Mouse (Mus musculus): Measurements from ENCODE around the gene Uhrf1bp1l. TPM values are rescaled to one million over a fixed set of nuclear protein-coding genes. Genes with fewer than 3 reads are reported as not detected.

Gene Uhrf1bp1l
- polyA plus RNA-seq, 1 experiment from 2014 or later, result 33.5 TPM

DNA sequence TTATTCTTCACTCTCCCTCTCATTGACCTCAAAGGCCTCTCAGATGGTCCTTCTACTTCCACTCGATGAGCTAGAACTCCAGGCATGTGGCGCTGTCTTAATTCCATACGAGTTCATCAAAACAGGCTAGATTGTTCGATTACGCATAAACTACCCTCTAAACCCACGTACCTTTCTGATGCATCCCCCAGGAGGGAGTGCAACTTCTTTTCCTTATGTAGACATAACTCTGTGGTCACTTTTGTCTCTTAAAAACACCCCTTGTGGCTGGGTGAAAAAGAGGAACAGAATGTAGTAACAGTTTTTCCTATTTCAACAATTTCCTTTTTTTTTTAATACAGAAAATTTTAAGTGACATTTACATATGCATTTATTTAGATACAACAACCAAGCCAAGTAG, 3.8 kb upstream of the Uhrf1bp1l start:
- no peak overlapping the region for H3K4me2 ChIP-seq (ENCODE audit: low read depth, low read length)
- no peak for ATAC-seq (ENCODE audit: low read depth)
- 75% methylated on average over 6 of the region's 6 CpGs for WGBS

DNA sequence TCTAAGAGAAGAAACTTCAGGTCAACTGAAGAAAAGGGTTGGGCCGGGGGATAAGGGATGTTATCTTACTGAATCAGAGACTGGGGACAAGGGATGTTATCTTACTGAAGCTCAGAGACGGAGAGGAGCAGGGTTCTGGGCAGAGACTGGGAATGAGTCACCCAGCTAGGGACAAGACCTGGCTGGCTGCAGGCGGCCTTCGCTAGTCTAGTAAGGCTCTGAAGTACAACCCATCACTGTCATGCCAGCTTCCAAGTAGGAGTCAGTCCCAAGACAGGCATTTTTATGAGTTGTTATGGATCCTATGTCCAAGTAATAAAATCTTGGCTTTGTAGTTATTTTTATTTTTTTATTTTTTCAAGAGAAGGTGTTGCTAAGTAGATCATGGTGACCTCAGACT, 1.5 kb upstream of the Uhrf1bp1l start:
- Histone ChIP-seq H3K36me3 (ENCODE audit: control insufficient read depth, insufficient read depth, low read length) (no peaks in the 10 kb centered on the region), H3K27me3 (ENCODE audit: control insufficient read depth, insufficient read depth, low read depth, low read length) (no peaks in the 10 kb centered on the region), H3K9ac (ENCODE audit: low read length) (no peak overlapping the region), H3K4me2 (ENCODE audit: low read depth, low read length) (no peak overlapping the region), H3K4me1 (replicated peaks; ENCODE audit: control insufficient read depth, insufficient read depth, low read length) (peaks cover 4% of the 10 kb centered on the region), H3K27ac (ENCODE audit: low read length) (no peak overlapping the region), H3K9me3 (ENCODE audit: control insufficient read depth, low read length) (no peaks in the 10 kb centered on the region), H3K4me3 (ENCODE audit: low read length) (no peak overlapping the region)
- WGBS, result 84% methylated on average over 4 of the region's 4 CpGs
- ATAC-seq (ENCODE audit: low read depth), result no peak

More for the DNA sequence above, 3.8 kb upstream of the Uhrf1bp1l start:
- Histone ChIP-seq H3K4me3 (ENCODE audit: low read length) (no peak overlapping the region), H3K27ac (ENCODE audit: low read length) (no peak overlapping the region), H3K36me3 (ENCODE audit: control insufficient read depth, insufficient read depth, low read length) (no peaks in the 10 kb centered on the region), H3K27me3 (ENCODE audit: control insufficient read depth, insufficient read depth, low read depth, low read length) (no peaks in the 10 kb centered on the region), H3K4me1 (replicated peaks; ENCODE audit: control insufficient read depth, insufficient read depth, low read length) (no peaks in the 10 kb centered on the region; the same call in 1 of the 2 replicates), H3K9ac (ENCODE audit: low read length) (no peak overlapping the region), H3K9me3 (ENCODE audit: control insufficient read depth, low read length) (no peaks in the 10 kb centered on the region)

DNA sequence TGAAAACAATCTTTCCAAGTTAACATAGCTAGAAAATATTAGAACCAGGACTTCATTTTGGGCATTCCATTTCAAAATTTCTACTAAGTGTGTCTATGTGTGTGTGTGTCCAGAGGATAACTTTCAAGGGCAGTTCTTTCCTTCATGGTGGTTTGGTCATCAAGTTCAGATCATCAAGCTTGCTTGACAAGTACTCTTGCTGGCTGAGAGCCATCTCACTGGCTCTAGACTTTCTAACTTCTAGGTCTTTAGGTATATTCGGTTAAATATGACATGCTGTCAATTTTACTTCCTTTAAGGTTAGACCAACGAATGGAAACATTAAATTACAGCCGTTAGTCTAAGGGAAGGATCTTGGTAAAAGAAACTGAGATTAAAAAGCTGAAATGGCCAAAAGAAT, 450 bp upstream of the Uhrf1bp1l start:
- 16% methylated on average over 3 of the region's 3 CpGs for WGBS
- Histone ChIP-seq H3K4me1 (replicated peaks; ENCODE audit: control insufficient read depth, insufficient read depth, low read length) (peaks cover 4% of the 10 kb centered on the region), H3K27me3 (ENCODE audit: control insufficient read depth, insufficient read depth, low read depth, low read length) (no peaks in the 10 kb centered on the region), H3K9me3 (ENCODE audit: control insufficient read depth, low read length) (no peaks in the 10 kb centered on the region), H3K4me2 (ENCODE audit: low read depth, low read length) (peak overlapping the region; percentile 63), H3K4me3 (ENCODE audit: low read length) (peak overlapping the region; percentile 94), H3K36me3 (ENCODE audit: control insufficient read depth, insufficient read depth, low read length) (no peaks in the 10 kb centered on the region), H3K27ac (ENCODE audit: low read length) (no peak overlapping the region), H3K9ac (ENCODE audit: low read length) (peak overlapping the region; percentile 94)
- no peak for ATAC-seq (ENCODE audit: low read depth)

DNA sequence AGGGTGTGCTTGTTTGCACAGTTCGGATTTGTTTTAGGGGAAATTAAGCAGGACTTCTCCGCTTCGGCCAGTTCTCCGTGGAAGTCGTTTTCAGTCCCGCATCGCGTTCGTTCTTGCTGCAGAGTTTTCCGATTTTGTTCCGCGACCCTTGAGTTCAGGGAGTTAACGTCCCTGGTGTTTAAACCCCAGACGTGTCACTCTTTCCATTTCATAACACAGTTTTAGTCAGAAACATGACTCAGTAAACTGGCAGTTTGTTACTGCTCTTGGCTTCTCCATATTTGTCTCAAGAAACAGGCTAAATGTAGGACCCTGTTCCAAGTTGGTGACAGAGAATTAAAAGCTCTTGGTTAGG, 852 bp downstream of the Uhrf1bp1l start:
- Histone ChIP-seq H3K27me3 (ENCODE audit: control insufficient read depth, insufficient read depth, low read depth, low read length) (no peaks in the 10 kb centered on the region), H3K9ac (ENCODE audit: low read length) (peak overlapping the region; percentile 94), H3K36me3 (ENCODE audit: control insufficient read depth, insufficient read depth, low read length) (no peaks in the 10 kb centered on the region), H3K4me2 (ENCODE audit: low read depth, low read length) (peak overlapping the region; percentile 72), H3K9me3 (ENCODE audit: control insufficient read depth, low read length) (no peaks in the 10 kb centered on the region), H3K4me3 (ENCODE audit: low read length) (peak overlapping the region; percentile 94), H3K4me1 (replicated peaks; ENCODE audit: control insufficient read depth, insufficient read depth, low read length) (peaks cover 4% of the 10 kb centered on the region), H3K27ac (ENCODE audit: low read length) (peak overlapping the region; percentile 85)
- ATAC-seq (ENCODE audit: low read depth), result no peak
- WGBS, result 1% methylated on average over 14 of the region's 14 CpGs

DNA sequence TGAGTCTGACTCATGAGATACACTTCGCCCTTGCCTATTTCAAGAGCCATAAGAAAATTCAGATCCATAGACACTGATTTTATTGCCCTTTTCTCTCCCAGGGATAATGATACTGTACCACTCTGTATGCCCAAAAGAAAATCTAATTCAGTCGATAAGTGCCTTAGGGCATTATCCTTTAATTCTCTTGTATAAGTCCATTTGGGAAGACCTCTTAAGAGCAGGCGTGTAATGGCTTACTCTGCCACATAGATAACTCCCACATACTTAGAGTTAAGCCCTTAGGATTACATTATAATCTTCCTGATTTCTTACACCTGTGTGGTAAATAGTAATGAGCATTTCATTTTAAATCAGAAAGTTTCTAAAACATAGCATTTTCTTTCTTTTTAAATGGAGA, 1.8 kb downstream of the Uhrf1bp1l start:
- Histone ChIP-seq H3K9ac (ENCODE audit: low read length) (no peak overlapping the region), H3K9me3 (ENCODE audit: control insufficient read depth, low read length) (no peaks in the 10 kb centered on the region), H3K4me1 (replicated peaks; ENCODE audit: control insufficient read depth, insufficient read depth, low read length) (peaks cover 4% of the 10 kb centered on the region), H3K4me3 (ENCODE audit: low read length) (no peak overlapping the region), H3K36me3 (ENCODE audit: control insufficient read depth, insufficient read depth, low read length) (no peaks in the 10 kb centered on the region), H3K27me3 (ENCODE audit: control insufficient read depth, insufficient read depth, low read depth, low read length) (no peaks in the 10 kb centered on the region), H3K27ac (ENCODE audit: low read length) (no peak overlapping the region), H3K4me2 (ENCODE audit: low read depth, low read length) (no peak overlapping the region)
- WGBS, result 84% methylated on average over 3 of the region's 3 CpGs
- ATAC-seq (ENCODE audit: low read depth), result no peak

DNA sequence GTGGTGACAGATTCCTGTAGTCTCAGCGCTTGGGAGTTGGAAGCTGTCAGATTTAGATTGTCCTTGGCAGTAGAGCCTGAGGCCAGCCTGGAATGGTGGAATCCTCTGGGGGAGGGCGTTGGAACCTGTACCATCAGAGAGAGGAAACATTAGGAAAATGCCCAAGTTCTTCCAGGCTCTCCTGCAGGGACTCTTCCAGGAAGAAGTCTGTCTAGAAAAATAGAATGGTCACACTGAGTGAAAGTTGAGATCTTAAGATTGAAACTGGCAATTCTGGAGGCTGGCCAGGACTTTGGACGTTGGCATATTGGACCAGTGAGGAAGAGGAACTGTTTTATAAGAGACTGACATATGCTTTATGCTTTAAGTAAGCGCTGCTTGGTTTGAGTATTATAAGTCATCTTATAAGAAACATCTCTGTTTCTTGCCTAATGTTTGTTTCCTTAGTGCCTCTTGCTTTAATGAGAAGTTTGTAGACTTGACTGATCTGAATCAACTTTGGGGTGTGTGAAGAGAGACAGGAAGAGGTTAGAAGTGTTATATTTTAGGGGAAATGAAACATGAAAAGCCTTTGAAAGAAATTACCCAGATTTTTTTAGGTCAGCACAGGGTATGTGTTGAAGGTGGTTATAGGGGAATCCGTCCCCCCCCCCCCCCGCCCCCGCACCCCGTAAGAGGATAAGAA, 2.6 kb downstream of the Uhrf1bp1l start:
- Histone ChIP-seq H3K9ac (ENCODE audit: low read length) (no peak overlapping the region), H3K4me2 (ENCODE audit: low read depth, low read length) (no peak overlapping the region), H3K4me3 (ENCODE audit: low read length) (no peak overlapping the region), H3K27ac (ENCODE audit: low read length) (no peak overlapping the region), H3K9me3 (ENCODE audit: control insufficient read depth, low read length) (no peaks in the 10 kb centered on the region), H3K4me1 (replicated peaks; ENCODE audit: control insufficient read depth, insufficient read depth, low read length) (peaks cover 8% of the 10 kb centered on the region), H3K36me3 (ENCODE audit: control insufficient read depth, insufficient read depth, low read length) (no peaks in the 10 kb centered on the region), H3K27me3 (ENCODE audit: control insufficient read depth, insufficient read depth, low read depth, low read length) (no peaks in the 10 kb centered on the region)
- 80% methylated on average over 8 of the region's 8 CpGs for WGBS
- ATAC-seq (ENCODE audit: low read depth), result no peak

DNA sequence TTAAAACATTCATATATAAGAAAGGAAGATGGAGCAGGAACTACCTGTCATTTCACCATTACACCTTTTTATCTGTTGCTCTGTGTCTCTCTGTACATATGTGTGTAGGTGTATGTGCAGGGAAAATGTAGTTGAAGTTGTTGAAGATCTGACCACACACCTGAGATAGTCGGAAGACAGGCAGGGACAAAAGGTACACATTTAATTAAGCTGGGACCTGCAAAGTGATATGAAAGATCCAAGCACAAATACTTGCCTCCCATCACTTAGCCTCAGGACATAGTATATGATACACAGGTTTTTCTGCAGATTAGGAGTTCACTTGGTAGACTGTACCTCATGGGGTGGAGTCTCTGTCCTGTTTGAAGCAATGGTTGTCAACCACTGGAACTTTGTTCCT, 3.1 kb downstream of the Uhrf1bp1l start:
- Histone ChIP-seq H3K9ac (ENCODE audit: low read length) (no peak overlapping the region), H3K36me3 (ENCODE audit: control insufficient read depth, insufficient read depth, low read length) (no peaks in the 10 kb centered on the region), H3K4me1 (replicated peaks; ENCODE audit: control insufficient read depth, insufficient read depth, low read length) (peaks cover 8% of the 10 kb centered on the region), H3K4me3 (ENCODE audit: low read length) (no peak overlapping the region), H3K9me3 (ENCODE audit: control insufficient read depth, low read length) (no peaks in the 10 kb centered on the region), H3K4me2 (ENCODE audit: low read depth, low read length) (no peak overlapping the region), H3K27me3 (ENCODE audit: control insufficient read depth, insufficient read depth, low read depth, low read length) (no peaks in the 10 kb centered on the region), H3K27ac (ENCODE audit: low read length) (no peak overlapping the region)
- 100% methylated on average over 1 of the region's 1 CpGs for WGBS
- no peak for ATAC-seq (ENCODE audit: low read depth)

DNA sequence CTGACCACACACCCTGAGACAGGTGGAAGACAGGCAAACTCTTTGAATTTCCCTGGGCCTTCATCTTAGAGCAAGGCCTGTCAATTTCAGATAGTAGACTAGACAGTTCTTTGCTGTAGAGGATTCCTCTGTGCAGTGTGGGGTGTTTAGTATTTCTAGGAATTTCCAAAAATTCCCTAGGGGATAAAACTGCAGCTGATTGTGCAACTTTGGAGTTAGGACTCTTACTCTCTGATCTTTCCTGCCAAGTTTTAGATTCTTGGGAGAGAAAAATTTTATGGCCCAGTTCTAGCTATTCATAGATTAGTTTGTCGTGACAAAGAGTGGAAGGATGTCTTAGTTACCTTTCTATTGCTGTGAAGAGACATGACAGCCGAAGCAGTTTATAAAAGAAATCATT, 3.8 kb downstream of the Uhrf1bp1l start:
- Histone ChIP-seq H3K27me3 (ENCODE audit: control insufficient read depth, insufficient read depth, low read depth, low read length) (no peaks in the 10 kb centered on the region), H3K27ac (ENCODE audit: low read length) (no peak overlapping the region), H3K4me2 (ENCODE audit: low read depth, low read length) (no peak overlapping the region), H3K9ac (ENCODE audit: low read length) (no peak overlapping the region), H3K4me3 (ENCODE audit: low read length) (no peak overlapping the region), H3K4me1 (replicated peaks; ENCODE audit: control insufficient read depth, insufficient read depth, low read length) (peaks cover 8% of the 10 kb centered on the region), H3K36me3 (ENCODE audit: control insufficient read depth, insufficient read depth, low read length) (no peaks in the 10 kb centered on the region), H3K9me3 (ENCODE audit: control insufficient read depth, low read length) (no peaks in the 10 kb centered on the region)
- WGBS, result 80% methylated on average over 2 of the region's 2 CpGs
- no peak for ATAC-seq (ENCODE audit: low read depth)

DNA sequence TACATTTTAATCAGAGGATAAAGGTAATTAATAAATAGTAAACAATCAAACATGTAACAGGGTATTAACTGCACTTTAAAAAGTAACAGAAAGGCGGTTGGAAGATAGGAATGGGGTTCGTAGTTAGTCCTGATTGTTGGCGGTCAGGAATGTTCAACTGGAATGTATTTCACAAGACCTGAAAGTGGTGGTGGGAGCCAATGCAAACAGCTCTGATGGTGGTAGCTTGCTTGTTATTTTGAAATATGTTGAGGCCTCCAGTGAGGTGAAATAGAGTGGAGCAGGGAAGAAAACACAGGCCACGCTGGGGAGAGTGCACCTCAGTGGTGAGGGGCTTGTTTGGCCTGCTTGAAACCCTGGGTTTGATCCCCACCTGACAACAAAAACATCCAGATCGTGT, 6.3 kb downstream of the Uhrf1bp1l start:
- Histone ChIP-seq H3K9me3 (ENCODE audit: control insufficient read depth, low read length) (no peaks in the 10 kb centered on the region), H3K4me1 (replicated peaks; ENCODE audit: control insufficient read depth, insufficient read depth, low read length) (peaks cover 8% of the 10 kb centered on the region), H3K27ac (ENCODE audit: low read length) (peak overlapping the region; percentile 82), H3K4me3 (ENCODE audit: low read length) (no peak overlapping the region), H3K9ac (ENCODE audit: low read length) (no peak overlapping the region), H3K4me2 (ENCODE audit: low read depth, low read length) (no peak overlapping the region), H3K36me3 (ENCODE audit: control insufficient read depth, insufficient read depth, low read length) (no peaks in the 10 kb centered on the region), H3K27me3 (ENCODE audit: control insufficient read depth, insufficient read depth, low read depth, low read length) (no peaks in the 10 kb centered on the region)
- 50% methylated on average over 5 of the region's 5 CpGs for WGBS
- ATAC-seq (ENCODE audit: low read depth), result peak; percentile 84

DNA sequence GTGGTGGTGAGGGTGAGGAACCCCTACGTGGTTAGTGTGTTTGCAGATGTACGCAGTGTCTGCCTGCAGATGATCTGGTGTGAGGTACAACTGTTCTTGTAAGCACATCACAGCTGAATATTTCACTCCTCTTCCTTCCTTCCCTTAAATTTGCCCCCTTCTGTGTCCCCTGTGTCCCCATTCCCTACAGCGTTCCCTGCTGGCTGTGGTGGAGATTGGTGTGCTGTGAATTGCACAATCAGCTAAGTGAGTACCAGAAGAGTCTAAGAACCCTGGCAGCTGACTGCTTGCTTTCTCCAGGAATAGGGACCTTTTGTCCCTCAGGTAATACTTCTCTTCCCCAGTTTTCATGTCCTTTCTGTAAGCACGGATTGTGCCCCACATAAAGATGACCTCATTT, 10.4 kb downstream of the Uhrf1bp1l start:
- Histone ChIP-seq H3K4me3 (ENCODE audit: low read length) (no peak overlapping the region), H3K9me3 (ENCODE audit: control insufficient read depth, low read length) (no peaks in the 10 kb centered on the region), H3K4me1 (replicated peaks; ENCODE audit: control insufficient read depth, insufficient read depth, low read length) (0 out of 2 replicates have a peak, but pooled peaks cover 4% of the 10 kb centered on the region), H3K27ac (ENCODE audit: low read length) (no peak overlapping the region), H3K4me2 (ENCODE audit: low read depth, low read length) (no peak overlapping the region), H3K36me3 (ENCODE audit: control insufficient read depth, insufficient read depth, low read length) (no peaks in the 10 kb centered on the region), H3K9ac (ENCODE audit: low read length) (no peak overlapping the region), H3K27me3 (ENCODE audit: control insufficient read depth, insufficient read depth, low read depth, low read length) (no peaks in the 10 kb centered on the region)
- no peak for ATAC-seq (ENCODE audit: low read depth)
- WGBS, result 79% methylated on average over 4 of the region's 4 CpGs

Measured in lung, embryonic 16.5 days (tissue).